Mouse (Mus musculus) limb, embryonic 13.5 days (tissue): ENCODE results near the gene Nup107. TPM values are rescaled to one million over a fixed set of nuclear protein-coding genes. Genes with fewer than 3 reads are reported as not detected.
"Not testable (repeated sequence)": the region's sequence is repeated elsewhere in the genome, so short reads cannot be mapped to it uniquely, and the experiment has no call there.

Source experiments
- ATAC-seq: fragments of 200-750 bp; cut with Nextera tagmentation; 2 replicates; pipeline ENCODE4 v1.8.0; 2017; ENCODE audit warnings: low read depth, moderate number of reproducible peaks, moderate TSS enrichment; ENCODE audit not compliant: low FRiP score
- H3K27ac ChIP-seq: fragments of 300-500 bp; sonication (generic); 2 replicates; pipeline ENCODE4 v1.5.1; 2015; ENCODE audit warnings: inconsistent platforms, mild to moderate bottlenecking, moderate library complexity
- H3K27me3 ChIP-seq: fragments of 300-500 bp; sonication (generic); 2 replicates; pipeline ENCODE4 v1.6.1; 2015; ENCODE audit warnings: mild to moderate bottlenecking, inconsistent platforms
- H3K36me3 ChIP-seq: fragments of 300-500 bp; sonication (generic); 2 replicates; pipeline ENCODE4 v1.6.1; 2015; ENCODE audit warnings: inconsistent platforms, mild to moderate bottlenecking, moderate library complexity
- H3K4me1 ChIP-seq: fragments of 300-500 bp; sonication (generic); 2 replicates; pipeline ENCODE4 v1.6.1; 2015; ENCODE audit warnings: inconsistent platforms
- H3K4me2 ChIP-seq: fragments of 300-500 bp; sonication (generic); replicated peaks from 2 replicates; pipeline ENCODE4 v1.6.1; 2015; ENCODE audit warnings: inconsistent platforms, mild to moderate bottlenecking, moderate library complexity
- H3K4me3 ChIP-seq: fragments of 300-500 bp; sonication (generic); 2 replicates; pipeline ENCODE4 v1.5.1; 2015; ENCODE audit warnings: moderate library complexity, mild to moderate bottlenecking, inconsistent platforms
- H3K9ac ChIP-seq: fragments of 300-500 bp; sonication (generic); 2 replicates; pipeline ENCODE4 v1.6.1; 2015; ENCODE audit warnings: mild to moderate bottlenecking, inconsistent platforms
- H3K9me3 ChIP-seq: fragments of 300-500 bp; sonication (generic); 2 replicates; pipeline ENCODE4 v1.6.1; 2016; ENCODE audit warnings: inconsistent platforms
- WGBS: fragments of 180-500 bp; shearing (Covaris S2); methylation state at CpG from one replicate; pipeline ENCODE4 v1.1.7; 2015; 5-methylcytosine and 5-hydroxymethylcytosine counted together
- polyA plus RNA-seq: library from polyadenylated mRNA; unstranded; fragments of >200 nt; fragmentation: Nextera tagmentation; extraction: Ambion mirVana; gene quantifications from 2 replicates; pipeline ENCODE4 v1.2.1, GENCODE M21; 2015

The Nup107 gene
- polyA plus RNA-seq, 1 experiment from 2014 or later = 68.9 TPM

GRCm38 (mm10) chr10:117765116-117765894 is 27.2 kb downstream of the Nup107 start:
- Histone ChIP-seq H3K9ac (no peak overlapping the region), H3K27me3 (no peaks in the 10 kb centered on the region), H3K9me3 (no peaks in the 10 kb centered on the region), H3K36me3 (peaks cover 84% of the 10 kb centered on the region), H3K4me1 (no peaks in the 10 kb centered on the region), H3K4me3 (no peak overlapping the region), H3K27ac (no peak overlapping the region), H3K4me2 (no peak overlapping the region)
- no peak for ATAC-seq
- 94% methylated on average over 11 of the region's 11 CpGs for WGBS

- no peak overlapping the region for H3K4me2 ChIP-seq
- no peak overlapping the region for H3K9ac ChIP-seq
- 90% methylated on average over 6 of the region's 6 CpGs for WGBS
- no peaks in the 10 kb centered on the region for H3K9me3 ChIP-seq
- ATAC-seq = no peak
- no peaks in the 10 kb centered on the region for H3K27me3 ChIP-seq
- H3K27ac ChIP-seq = no peak overlapping the region
- H3K4me1 ChIP-seq = no peaks in the 10 kb centered on the region
- no peak overlapping the region for H3K4me3 ChIP-seq
- H3K36me3 ChIP-seq = peaks cover 84% of the 10 kb centered on the region
These were observed 27.9 kb downstream of the Nup107 start for GRCm38 (mm10) chr10:117764598-117764997.

GRCm38 (mm10) chr10:117763588-117764190 is 28.8 kb downstream of the Nup107 start:
- ATAC-seq = no peak
- no peak overlapping the region for H3K4me2 ChIP-seq
- H3K36me3 ChIP-seq = peaks cover 89% of the 10 kb centered on the region
- no peak overlapping the region for H3K9ac ChIP-seq
- no peaks in the 10 kb centered on the region for H3K4me1 ChIP-seq
- H3K27ac ChIP-seq = no peak overlapping the region
- WGBS = 97% methylated on average over 16 of the region's 16 CpGs
- no peak overlapping the region for H3K4me3 ChIP-seq
- no peaks in the 10 kb centered on the region for H3K27me3 ChIP-seq
- H3K9me3 ChIP-seq = no peaks in the 10 kb centered on the region

GRCm38 (mm10) chr10:117762966-117763365 is 29.5 kb downstream of the Nup107 start:
- H3K9ac ChIP-seq = no peak overlapping the region
- no peaks in the 10 kb centered on the region for H3K9me3 ChIP-seq
- no peak overlapping the region for H3K27ac ChIP-seq
- H3K27me3 ChIP-seq = no peaks in the 10 kb centered on the region
- H3K4me3 ChIP-seq = no peak overlapping the region
- H3K4me2 ChIP-seq = no peak overlapping the region
- no peak for ATAC-seq
- peaks cover 89% of the 10 kb centered on the region for H3K36me3 ChIP-seq
- WGBS = 94% methylated on average over 12 of the region's 12 CpGs
- no peaks in the 10 kb centered on the region for H3K4me1 ChIP-seq

GRCm38 (mm10) chr10:117762281-117762830 is 30.1 kb downstream of the Nup107 start:
- no peak overlapping the region for H3K27ac ChIP-seq
- no peaks in the 10 kb centered on the region for H3K9me3 ChIP-seq
- H3K9ac ChIP-seq = no peak overlapping the region
- no peak overlapping the region for H3K4me3 ChIP-seq
- 86% methylated on average over 2 of the region's 2 CpGs for WGBS
- no peak for ATAC-seq
- H3K36me3 ChIP-seq = peaks cover 90% of the 10 kb centered on the region
- H3K27me3 ChIP-seq = no peaks in the 10 kb centered on the region
- no peak overlapping the region for H3K4me2 ChIP-seq
- no peaks in the 10 kb centered on the region for H3K4me1 ChIP-seq

- Histone ChIP-seq H3K4me3 (no peak overlapping the region), H3K4me2 (no peak overlapping the region), H3K36me3 (peaks cover 94% of the 10 kb centered on the region), H3K27ac (no peak overlapping the region), H3K9me3 (no peaks in the 10 kb centered on the region), H3K4me1 (no peaks in the 10 kb centered on the region), H3K9ac (no peak overlapping the region), H3K27me3 (no peaks in the 10 kb centered on the region)
- ATAC-seq = no peak
- 91% methylated on average over 6 of the region's 6 CpGs for WGBS
These were observed 31.0 kb downstream of the Nup107 start for GRCm38 (mm10) chr10:117761551-117761950.

- peaks cover 94% of the 10 kb centered on the region for H3K36me3 ChIP-seq
- H3K4me2 ChIP-seq = no peak overlapping the region
- no peaks in the 10 kb centered on the region for H3K4me1 ChIP-seq
- no peaks in the 10 kb centered on the region for H3K9me3 ChIP-seq
- H3K27ac ChIP-seq = no peak overlapping the region
- ATAC-seq = no peak
- H3K27me3 ChIP-seq = no peaks in the 10 kb centered on the region
- WGBS = 92% methylated on average over 9 of the region's 9 CpGs
- no peak overlapping the region for H3K9ac ChIP-seq
- no peak overlapping the region for H3K4me3 ChIP-seq
These were observed 31.6 kb downstream of the Nup107 start for GRCm38 (mm10) chr10:117760831-117761335.

GRCm38 (mm10) chr10:117759844-117760630 is 32.5 kb downstream of the Nup107 start:
- H3K9me3 ChIP-seq = no peaks in the 10 kb centered on the region
- no peak for ATAC-seq
- peaks cover 94% of the 10 kb centered on the region for H3K36me3 ChIP-seq
- no peak overlapping the region for H3K4me2 ChIP-seq
- H3K4me1 ChIP-seq = no peaks in the 10 kb centered on the region
- no peak overlapping the region for H3K27ac ChIP-seq
- no peak overlapping the region for H3K9ac ChIP-seq
- H3K27me3 ChIP-seq = no peaks in the 10 kb centered on the region
- 93% methylated on average over 10 of the region's 10 CpGs for WGBS
- H3K4me3 ChIP-seq = no peak overlapping the region

GRCm38 (mm10) chr10:117758749-117759727 is 33.5 kb downstream of the Nup107 start:
- Histone ChIP-seq H3K27me3 (no peaks in the 10 kb centered on the region), H3K36me3 (peaks cover 95% of the 10 kb centered on the region), H3K4me1 (no peaks in the 10 kb centered on the region), H3K9ac (no peak overlapping the region), H3K4me2 (no peak overlapping the region), H3K27ac (no peak overlapping the region), H3K9me3 (no peaks in the 10 kb centered on the region), H3K4me3 (no peak overlapping the region)
- 90% methylated on average over 18 of the region's 18 CpGs for WGBS
- no peak for ATAC-seq

GRCm38 (mm10) chr10:117758344-117758743 is 34.2 kb downstream of the Nup107 start:
- not testable (repeated sequence) for H3K4me1 ChIP-seq, H3K4me3 ChIP-seq, H3K27me3 ChIP-seq, H3K9ac ChIP-seq, H3K27ac ChIP-seq, H3K4me2 ChIP-seq, H3K9me3 ChIP-seq, ATAC-seq
- H3K36me3 ChIP-seq = peaks cover 90% of the 10 kb centered on the region
- 94% methylated on average over 3 of the region's 3 CpGs for WGBS

GRCm38 (mm10) chr10:117757796-117758342 is 34.6 kb downstream of the Nup107 start:
- H3K36me3 ChIP-seq = peaks cover 91% of the 10 kb centered on the region
- H3K27me3 ChIP-seq = no peaks in the 10 kb centered on the region
- WGBS = 92% methylated on average over 7 of the region's 7 CpGs
- no peaks in the 10 kb centered on the region for H3K4me1 ChIP-seq
- no peak overlapping the region for H3K4me3 ChIP-seq
- no peak overlapping the region for H3K4me2 ChIP-seq
- no peaks in the 10 kb centered on the region for H3K9me3 ChIP-seq
- no peak for ATAC-seq
- no peak overlapping the region for H3K9ac ChIP-seq
- no peak overlapping the region for H3K27ac ChIP-seq
